Mouse (Mus musculus) liver, adult 2 months (tissue): ENCODE measurements at regions not wholly inside any gene's neighbourhood (a gene's known extent, or its start where the extent isn't known, plus 50 kb on each side); places are given as distances from the start of the nearest gene placed in this dataset.

Experiments
- CTCF ChIP-seq: fragments of 200-500 bp; IDR thresholded peaks from 2 replicates; pipeline ENCODE4 v1.5.1; 2011; ENCODE audit warnings: low read depth, low read length, control low read depth
- POLR2A ChIP-seq: fragments of 200-500 bp; IDR thresholded peaks from 2 replicates; pipeline ENCODE4 v1.6.1; 2011; ENCODE audit warnings: low read length, control low read depth; ENCODE audit not compliant: insufficient read depth; ENCODE audit errors: extremely low read depth

DNA sequence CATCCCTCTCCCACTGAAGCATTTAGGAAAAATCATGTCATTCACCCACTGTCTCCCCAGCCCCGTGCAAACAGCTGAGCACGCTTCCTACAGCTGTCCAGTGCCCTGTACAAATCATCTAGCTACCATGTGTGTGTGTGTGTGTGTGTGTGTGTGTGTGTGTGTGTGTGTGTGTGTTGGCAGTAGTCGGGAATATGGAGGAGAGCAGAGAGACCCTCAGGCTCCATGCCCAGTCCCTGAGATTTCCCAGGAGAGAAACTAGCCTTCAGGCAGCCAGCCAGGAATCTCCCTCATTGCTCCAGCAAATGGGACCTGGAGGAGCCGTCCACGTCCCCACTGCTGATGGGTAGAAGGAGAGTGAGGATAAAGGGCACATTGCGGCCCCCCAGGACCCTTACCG lies 117.4 kb upstream of the 4930535I16Rik start:
- no peak for TF ChIP-seq POLR2A
- TF ChIP-seq CTCF: no peak
